Mouse (Mus musculus) adrenal gland, postnatal 10 days (tissue): Measurements from ENCODE around the gene Etfdh. TPM values are rescaled to one million over a fixed set of nuclear protein-coding genes. Genes with fewer than 3 reads are reported as not detected.

Experiments used
- total RNA-seq, 2 experiments: library from RNA; stranded (reverse); gene quantifications; 2 replicates each; pipeline ENCODE4 v1.2.3; 2021

Etfdh gene
- total RNA-seq, 2 experiments from 2014 or later: 567 to 579 TPM

Other genes with a start within 250 kb of the Etfdh start
- gene Fnip2, start 61.7 kb downstream of the Etfdh start, total RNA-seq: 10 to 100 TPM; 12.3 to 14.1 TPM
- gene Ppid, start 38.2 kb downstream of the Etfdh start, total RNA-seq: 10 to 100 TPM; 40.5 to 45.7 TPM
- 1 to 10 TPM; 5.5 to 5.7 TPM for gene 4930579G24Rik, start 421 bp downstream of the Etfdh start, total RNA-seq
- 1 to 10 TPM in 1 of 2 experiments, under 1 TPM in 1; 0.51 to 2.2 TPM for gene Rxfp1, start 108.4 kb upstream of the Etfdh start, total RNA-seq
- 1 to 10 TPM; 5.2 to 8.4 TPM for gene Tmem144, start 223.3 kb upstream of the Etfdh start, total RNA-seq